Mouse (Mus musculus): Measurements from ENCODE around the gene Trim25. TPM values are rescaled to one million over a fixed set of nuclear protein-coding genes. Genes with fewer than 3 reads are reported as not detected.

The Trim25 gene
- 16.8 and 17.2 TPM in 2 replicates for polyA plus RNA-seq (2012; rRNA removed)

GRCm38 (mm10) chr11:88998974-88999722 lies at the start of gene Trim25:
Gene Trim25, plus strand, starts transcription at chr11:88999376.

GRCm38 (mm10) chr11:88955217-88955969 lies 43.8 kb upstream of the Trim25 start, which contains the start of gene Scpep1:
Gene Scpep1, minus strand, starts transcription at chr11:88955465.

GRCm38 (mm10) chr11:88966881-88967361 lies 32.3 kb upstream of the Trim25 start, which contains the start of gene Elobl:
Gene Elobl, minus strand, starts transcription at chr11:88966931.

GRCm38 (mm10) chr11:88970202-88970732 lies 28.9 kb upstream of the Trim25 start, which contains the start of gene Coil:
Gene Coil, plus strand, starts transcription at chr11:88970252.

GRCm38 (mm10) chr11:89066750-89067149 lies 67.6 kb downstream of the Trim25 start, which contains the start of gene Dgke:
Gene Dgke, minus strand, starts transcription at chr11:89066850.

Other genes with a start within 250 kb of the Trim25 start
- gene Akap1, start 134.8 kb upstream of the Trim25 start, polyA plus RNA-seq (2012; rRNA removed) = 19.4 and 21.3 TPM in 2 replicates
- gene Scpep1, start 43.9 kb upstream of the Trim25 start, polyA plus RNA-seq (2012; rRNA removed) = 20.8 and 22.0 TPM in 2 replicates
- gene Elobl, start 32.4 kb upstream of the Trim25 start, polyA plus RNA-seq (2012; rRNA removed) = not detected in 2 replicates
- gene Coil, start 29.1 kb upstream of the Trim25 start, polyA plus RNA-seq (2012; rRNA removed) = 3.0 and 3.4 TPM in 2 replicates
- gene Dgke, start 67.5 kb downstream of the Trim25 start, polyA plus RNA-seq (2012; rRNA removed) = 0.74 and 0.77 TPM in 2 replicates
- 0.08 and 0.13 TPM in 2 replicates for gene Gm525, start 74.5 kb downstream of the Trim25 start, polyA plus RNA-seq (2012; rRNA removed)